Mouse (Mus musculus) CH12.LX (cell line): ENCODE measurements around the gene Pla2g2c. TPM values are rescaled to one million over a fixed set of nuclear protein-coding genes. Genes with fewer than 3 reads are reported as not detected.

ENCODE experiments used
- DNase-seq: peaks from one replicate; pipeline ENCODE4 v3.0.0-alpha.2; 2013; ENCODE audit errors: extremely low read depth
- H3K27ac ChIP-seq: 2 replicates; pipeline ENCODE4 v1.5.1; 2012; ENCODE audit warnings: low read depth, mild to moderate bottlenecking, control low read depth, moderate library complexity; ENCODE audit not compliant: insufficient read depth
- H3K27me3 ChIP-seq: replicated peaks from 2 replicates; pipeline ENCODE3; 2012; ENCODE audit warnings: inconsistent platforms
- H3K36me3 ChIP-seq, 2 experiments: replicated peaks in 1 of 2; 2 replicates each; pipeline versions ENCODE3 to v1.6.1; 2012; ENCODE audit warnings: inconsistent platforms in 1 of 2, low read length in 1 of 2, mild to moderate bottlenecking in 1 of 2, mixed read lengths in 1 of 2, moderate library complexity in 1 of 2; ENCODE audit not compliant: control insufficient read depth in 1 of 2, insufficient read depth in 1 of 2
- H3K4me1 ChIP-seq, 2 experiments: 2 replicates each; pipeline ENCODE4 v1.6.1; 2012; ENCODE audit warnings: inconsistent platforms in 1 of 2, moderate library complexity in 1 of 2; ENCODE audit not compliant: insufficient read depth in 2 of 2, control insufficient read depth in 1 of 2
- H3K4me2 ChIP-seq: 2 replicates; pipeline ENCODE4 v1.6.1; 2012; ENCODE audit warnings: low read depth, mild to moderate bottlenecking, control low read depth; ENCODE audit not compliant: poor library complexity, insufficient read depth, severe bottlenecking
- H3K4me3 ChIP-seq, 3 experiments: fragments of 150-350 bp in 1 of 3; sonication (generic) in 1 of 3; replicated peaks in 1 of 3; 2 replicates each; pipeline versions ENCODE3 to v1.5.1; 2011 to 2012; ENCODE audit warnings: low read depth in 2 of 3, low read length in 2 of 3, mild to moderate bottlenecking in 2 of 3, moderate library complexity in 2 of 3, control low read depth in 1 of 3, improper control_type of control experiment in 1 of 3, inconsistent platforms in 1 of 3, mixed read lengths in 1 of 3; ENCODE audit not compliant: poor library complexity in 1 of 3
- H3K79me2 ChIP-seq: replicated peaks from 2 replicates; pipeline ENCODE4 v1.6.1; 2012; ENCODE audit warnings: mild to moderate bottlenecking, moderate library complexity; ENCODE audit not compliant: control insufficient read depth, poor library complexity, insufficient read depth, severe bottlenecking; ENCODE audit errors: extremely low read depth
- H3K9ac ChIP-seq: 2 replicates; pipeline ENCODE4 v1.6.1; 2012; ENCODE audit warnings: low read depth, mild to moderate bottlenecking, control low read depth, moderate library complexity; ENCODE audit not compliant: insufficient read depth
- H3K9me3 ChIP-seq: replicated peaks from 2 replicates; pipeline ENCODE3; 2012; ENCODE audit warnings: low read length, inconsistent platforms, mixed read lengths
- BHLHE40 ChIP-seq: IDR thresholded peaks from 2 replicates; pipeline ENCODE4 v1.6.1; 2011; ENCODE audit warnings: mild to moderate bottlenecking, low read depth, low read length, improper control_type of control experiment
- E2F4 ChIP-seq: IDR thresholded peaks from 2 replicates; pipeline ENCODE4 v1.6.1; 2011; ENCODE audit warnings: low read depth, low read length, improper control_type of control experiment; ENCODE audit not compliant: insufficient replicate concordance
- EP300 ChIP-seq: IDR thresholded peaks from 2 replicates; pipeline ENCODE4 v1.6.1; 2011; ENCODE audit warnings: low read length, improper control_type of control experiment
- GABPA ChIP-seq: IDR thresholded peaks from 2 replicates; pipeline ENCODE4 v1.6.1; 2012; ENCODE audit warnings: low read depth, low read length, improper control_type of control experiment, inconsistent platforms; ENCODE audit not compliant: insufficient replicate concordance
- JUN ChIP-seq: IDR thresholded peaks from 2 replicates; pipeline ENCODE4 v1.6.1; 2011; ENCODE audit warnings: low read depth, mild to moderate bottlenecking, low read length, improper control_type of control experiment, moderate library complexity; ENCODE audit not compliant: insufficient read depth
- JUND ChIP-seq: conservative IDR thresholded peaks from 2 replicates; pipeline ENCODE4 v1.6.1; 2011; ENCODE audit warnings: low read depth, low read length, improper control_type of control experiment
- KAT2A ChIP-seq: IDR thresholded peaks from 2 replicates; pipeline ENCODE4 v1.6.1; 2012; ENCODE audit warnings: low read length, improper control_type of control experiment, inconsistent platforms; ENCODE audit not compliant: insufficient replicate concordance
- MAFK ChIP-seq: IDR thresholded peaks from 2 replicates; pipeline ENCODE4 v1.6.1; 2011; ENCODE audit warnings: low read length, improper control_type of control experiment; ENCODE audit not compliant: insufficient replicate concordance
- MAX ChIP-seq: IDR thresholded peaks from 2 replicates; pipeline ENCODE4 v1.6.1; 2011; ENCODE audit warnings: low read length, improper control_type of control experiment
- MAZ ChIP-seq: IDR thresholded peaks from 2 replicates; pipeline ENCODE4 v1.6.1; 2012; ENCODE audit warnings: low read depth, mild to moderate bottlenecking, inconsistent platforms, low read length, improper control_type of control experiment, moderate library complexity
- MEF2A ChIP-seq: IDR thresholded peaks from 2 replicates; pipeline ENCODE4 v1.6.1; 2014; ENCODE audit warnings: low read depth, mild to moderate bottlenecking, inconsistent platforms, low read length, improper control_type of control experiment, borderline replicate concordance
- POLR2AphosphoS2 ChIP-seq: IDR thresholded peaks from 2 replicates; pipeline ENCODE4 v1.6.1; 2011; ENCODE audit warnings: low read depth, low read length, improper control_type of control experiment
- SIN3A ChIP-seq: IDR thresholded peaks from 2 replicates; pipeline ENCODE4 v1.6.1; 2012; ENCODE audit warnings: low read length, improper control_type of control experiment, inconsistent platforms
- TBP ChIP-seq: conservative IDR thresholded peaks from 2 replicates; pipeline ENCODE4 v1.6.1; 2011; ENCODE audit warnings: low read depth, low read length, improper control_type of control experiment
- USF1 ChIP-seq: IDR thresholded peaks from 2 replicates; pipeline ENCODE4 v1.6.1; 2014; ENCODE audit warnings: low read depth, mild to moderate bottlenecking, inconsistent platforms, low read length, improper control_type of control experiment
- ZC3H11A ChIP-seq: IDR thresholded peaks from 2 replicates; pipeline ENCODE4 v1.6.1; 2012; ENCODE audit warnings: low read depth, mild to moderate bottlenecking, inconsistent platforms, low read length, improper control_type of control experiment
- ZKSCAN1 ChIP-seq: IDR thresholded peaks from 2 replicates; pipeline ENCODE4 v1.6.1; 2012; ENCODE audit warnings: low read depth, inconsistent platforms, low read length, improper control_type of control experiment, borderline replicate concordance
- ZMIZ1 ChIP-seq: IDR thresholded peaks from 2 replicates; pipeline ENCODE4 v1.6.1; 2012; ENCODE audit warnings: low read depth, mild to moderate bottlenecking, inconsistent platforms, low read length, improper control_type of control experiment
- dilution Hi-C: fragments of 300-500 bp; cut with MboI; formaldehyde crosslinking; loops from 2 replicates; pipeline ENCODE4 v1.14.3; 2020; ENCODE audit warnings: low sequenced_read_pairs; ENCODE audit not compliant: extremely low pct_unique_long_range_greater_than_20kb, extremely low pct_ligation_motif_present
- in situ Hi-C: fragments of 300-500 bp; cut with MboI; formaldehyde crosslinking; loops from 3 replicates; pipeline ENCODE4 v1.14.3; 2019; ENCODE audit warnings: low sequenced_read_pairs, low pct_ligation_motif_present, low pct_unique_long_range_greater_than_20kb, mixed read lengths
- polyA plus RNA-seq: library from polyadenylated mRNA; unstranded; fragments of >175 nt; gene quantifications from 2 replicates; pipeline ENCODE4 v1.2.1, GENCODE M21; 2012; ENCODE audit warnings: low read depth; ENCODE audit not compliant: insufficient read length
- total RNA-seq, 2 experiments: library from RNA; depleted of rRNA; stranded (reverse); fragments of 300-350 nt in 1 of 2; fragments of >200 nt in 1 of 2; gene quantifications; 2 replicates each; pipeline ENCODE4 v1.2.3; 2012 to 2014

Gene Pla2g2c
- total and polyA plus RNA-seq, 3 experiments, result not detected

DNA sequence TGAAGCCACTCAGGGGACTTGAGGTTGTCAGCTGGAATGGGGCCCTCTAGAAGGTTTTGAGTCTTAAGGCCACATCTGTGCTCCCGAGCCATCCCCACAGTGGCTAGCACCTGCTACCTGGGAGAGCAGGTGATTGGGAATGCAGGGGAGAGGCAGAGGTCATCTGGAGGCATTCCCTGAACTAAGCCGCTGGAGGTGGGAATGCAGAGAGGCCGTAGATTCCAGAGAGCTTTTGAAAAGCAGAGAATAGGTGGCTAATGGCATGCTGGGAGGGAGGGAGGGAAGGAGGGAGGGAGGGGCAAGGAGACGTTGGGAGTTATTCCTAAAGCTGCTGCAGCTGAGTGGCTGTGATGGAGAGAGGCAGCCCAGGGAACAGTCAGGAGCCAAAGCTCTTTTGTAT lies 34.0 kb upstream of the Pla2g2c start:
- dilution Hi-C loops, result no loop called here
- no peaks in the 10 kb centered on the region for H3K79me2 ChIP-seq
- no peaks in the 10 kb centered on the region for H3K4me1 ChIP-seq
- no peak overlapping the region for H3K9ac ChIP-seq
- H3K27ac ChIP-seq, result no peak overlapping the region
- no peaks in the 10 kb centered on the region for H3K36me3 ChIP-seq
- in situ Hi-C loops, result no loop called here
- H3K9me3 ChIP-seq, result no peaks in the 10 kb centered on the region
- peaks cover 87% of the 10 kb centered on the region for H3K27me3 ChIP-seq
- no peak for DNase-seq
- H3K4me3 ChIP-seq, result no peak overlapping the region
- H3K4me2 ChIP-seq, result no peak overlapping the region
- TF ChIP-seq JUND, result no peak
- TF ChIP-seq USF1, result no peak
- no peak for TF ChIP-seq BHLHE40
- no peak for TF ChIP-seq POLR2AphosphoS2
- no peak for TF ChIP-seq E2F4
- no peak for TF ChIP-seq ZC3H11A
- TF ChIP-seq SIN3A, result no peak

- TF ChIP-seq USF1, result no peak
- no peak for TF ChIP-seq POLR2AphosphoS2
- TF ChIP-seq EP300, result no peak
- TF ChIP-seq ZKSCAN1, result no peak
- TF ChIP-seq SIN3A, result no peak
- no peak for TF ChIP-seq ZC3H11A
- TF ChIP-seq GABPA, result no peak
- TF ChIP-seq MAX, result no peak
- no peak for TF ChIP-seq JUN
- TF ChIP-seq TBP, result no peak
- TF ChIP-seq MAFK, result no peak
- TF ChIP-seq MAZ, result no peak
- TF ChIP-seq KAT2A, result no peak
- no peak for TF ChIP-seq MEF2A
- no peak for TF ChIP-seq ZMIZ1
- no peak overlapping the region for H3K27ac ChIP-seq
- H3K4me1 ChIP-seq, result no peaks in the 10 kb centered on the region
- H3K36me3 ChIP-seq, result no peaks in the 10 kb centered on the region
- DNase-seq, result no peak
- no peak overlapping the region for H3K4me2 ChIP-seq
- peaks cover 87% of the 10 kb centered on the region for H3K27me3 ChIP-seq
- H3K9me3 ChIP-seq, result no peaks in the 10 kb centered on the region
- in situ Hi-C loops, result no loop called here
- no peaks in the 10 kb centered on the region for H3K79me2 ChIP-seq
- dilution Hi-C loops, result no loop called here
- H3K9ac ChIP-seq, result no peak overlapping the region
- no peak overlapping the region for H3K4me3 ChIP-seq
Observed at GRCm38 (mm10) chr4:138691443-138692181, 33.0 kb upstream of the Pla2g2c start.
